Mouse (Mus musculus): ENCODE data around the gene Psma1. TPM values are rescaled to one million over a fixed set of nuclear protein-coding genes. Genes with fewer than 3 reads are reported as not detected.
A peak's percentile ranks its signal among the peaks of the same experiment; 100 is the strongest.

The Psma1 gene
- polyA plus RNA-seq (2015; fragmentation: Nextera tagmentation; extraction: Ambion mirVana), result 482 and 494 TPM in 2 replicates

GRCm38 (mm10) chr7:114276005-114276752 lies at the start of gene Psma1:
Gene Psma1 (minus strand): TSS chr7:114276118.
- Histone ChIP-seq H3K36me3 (ENCODE audit: poor library complexity, severe bottlenecking) (peaks cover 27% of the 10 kb centered on the region), H3K27me3 (no peaks in the 10 kb centered on the region), H3K9ac (peak within 1 kb of the TSS; percentile 94), H3K27ac (peak within 1 kb of the TSS; percentile 61), H3K4me2 (peak within 1 kb of the TSS; percentile 92), H3K4me1 (peaks cover 11% of the 10 kb centered on the region), H3K4me3 (peak within 1 kb of the TSS; percentile 97), H3K9me3 (replicated peaks) (no peaks in the 10 kb centered on the region)
- ATAC-seq, result peak; percentile 95
- WGBS, result under 1% methylated on average over 39 of the region's 39 CpGs

DNA sequence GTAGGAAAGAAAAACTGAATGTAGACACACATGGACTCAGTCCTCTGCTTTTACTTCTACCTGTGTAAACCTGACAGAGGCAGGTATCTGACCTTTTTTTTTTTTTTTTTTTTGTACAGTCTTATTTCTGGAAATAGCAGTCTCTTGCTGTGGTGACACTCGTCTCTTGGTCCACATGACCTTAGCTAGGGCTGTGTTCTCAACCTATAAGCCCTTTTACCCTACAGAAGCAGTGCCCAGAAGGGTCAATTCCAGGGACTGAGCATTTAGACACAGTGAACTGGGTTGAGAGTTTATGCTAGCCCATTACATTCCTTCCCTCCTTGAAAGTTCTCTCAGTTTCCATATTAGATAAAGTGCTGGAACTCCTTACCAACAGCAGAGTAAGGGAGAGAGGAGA lies 47.6 kb upstream of the Psma1 start:
- H3K9ac ChIP-seq, result no peak overlapping the region
- H3K4me3 ChIP-seq, result no peak overlapping the region
- H3K36me3 ChIP-seq (ENCODE audit: poor library complexity, severe bottlenecking), result no peaks in the 10 kb centered on the region
- ATAC-seq, result no peak
- H3K4me2 ChIP-seq, result no peak overlapping the region
- H3K27me3 ChIP-seq, result peaks cover 3% of the 10 kb centered on the region; the same call in 1 of the 2 replicates
- H3K4me1 ChIP-seq, result peaks cover 15% of the 10 kb centered on the region
- H3K9me3 ChIP-seq (replicated peaks), result no peaks in the 10 kb centered on the region
- no peak overlapping the region for H3K27ac ChIP-seq
- 81% methylated on average over 1 of the region's 1 CpGs for WGBS

DNA sequence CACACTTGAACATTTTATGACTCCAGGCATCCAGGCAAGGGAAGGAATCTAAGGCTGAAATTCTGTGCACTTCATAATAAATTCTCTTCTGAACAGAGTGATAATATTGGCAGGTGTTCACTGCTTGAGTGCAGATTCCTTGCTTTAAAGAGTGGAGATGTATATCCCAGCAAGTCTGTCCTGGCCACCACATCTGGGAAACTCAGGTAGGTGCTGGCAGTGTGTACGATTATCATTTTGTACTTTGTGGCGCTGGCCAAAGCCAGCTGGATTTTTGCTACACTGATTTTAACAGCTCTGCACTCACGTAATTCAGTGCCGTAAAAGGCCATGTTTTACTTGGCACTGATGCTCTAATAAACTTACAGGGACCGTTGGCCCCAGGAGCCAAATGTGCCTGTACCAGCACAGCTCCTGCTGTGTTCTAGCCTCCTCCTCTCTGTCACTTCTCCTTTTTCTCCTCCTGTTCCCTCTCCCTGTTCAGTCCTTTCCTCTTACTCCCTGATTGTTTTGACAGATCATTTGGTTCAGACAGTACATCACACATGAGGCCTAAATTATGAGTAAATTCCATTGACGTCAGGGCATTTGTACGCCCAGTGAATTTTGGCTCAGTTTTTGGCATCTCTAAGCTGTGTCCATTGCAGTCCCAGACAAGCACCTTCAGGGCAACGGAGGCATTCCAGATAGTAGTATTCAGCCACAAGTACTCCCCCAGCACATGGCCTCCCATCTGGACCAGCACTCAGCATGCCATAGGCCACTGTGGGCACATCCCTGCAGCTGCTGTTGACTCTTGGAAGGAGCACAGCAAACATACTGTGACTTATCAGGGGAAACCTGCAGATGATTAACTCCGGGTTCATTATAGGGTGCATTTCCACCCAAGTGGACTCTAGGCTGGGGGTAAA lies 46.9 kb upstream of the Psma1 start:
- Histone ChIP-seq H3K4me2 (no peak overlapping the region), H3K9ac (no peak overlapping the region), H3K36me3 (ENCODE audit: poor library complexity, severe bottlenecking) (no peaks in the 10 kb centered on the region), H3K27me3 (peaks cover 6% of the 10 kb centered on the region; the same call in 1 of the 2 replicates), H3K9me3 (replicated peaks) (no peaks in the 10 kb centered on the region), H3K4me3 (no peak overlapping the region), H3K27ac (no peak overlapping the region), H3K4me1 (peaks cover 15% of the 10 kb centered on the region)
- no peak; the same call in 1 of the 2 replicates for ATAC-seq
- WGBS, result 81% methylated on average over 9 of the region's 9 CpGs

DNA sequence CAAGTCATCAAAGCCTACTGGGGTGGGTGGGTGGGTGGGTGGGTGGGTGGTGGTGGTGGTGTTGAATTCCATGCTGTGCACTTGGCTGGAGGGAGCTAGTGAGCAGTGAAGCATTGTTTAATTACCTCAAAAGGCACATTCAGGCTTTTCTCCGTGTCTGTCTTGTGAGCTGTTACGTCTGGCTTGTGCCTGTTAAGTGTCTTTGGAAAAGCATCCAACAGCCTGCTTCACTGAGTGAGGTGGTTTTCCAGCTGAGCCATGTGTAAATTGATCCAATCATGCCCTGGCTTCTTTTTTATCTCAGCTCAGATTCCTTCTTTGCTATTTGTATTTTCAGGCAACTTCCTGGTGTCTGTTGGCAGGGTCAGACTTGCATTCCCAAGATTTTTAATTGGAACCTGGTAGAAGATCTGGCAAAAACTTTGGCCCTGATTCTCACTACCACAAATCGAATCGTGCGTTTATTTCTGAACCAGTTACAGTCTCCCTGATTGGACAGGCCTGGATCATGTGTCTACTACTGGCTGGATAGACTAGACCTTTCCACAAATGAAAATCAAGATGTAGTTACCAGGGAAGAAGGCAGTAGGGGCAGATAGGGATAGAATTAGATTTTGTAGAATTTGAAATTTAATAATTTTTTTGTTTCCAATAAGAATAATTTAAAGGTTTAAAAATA lies 45.9 kb upstream of the Psma1 start:
- peak; percentile 78 for ATAC-seq

GRCm38 (mm10) chr7:114317896-114318295 lies 42.0 kb upstream of the Psma1 start:
- H3K9me3 ChIP-seq (replicated peaks), result no peaks in the 10 kb centered on the region
- H3K4me2 ChIP-seq, result no peak overlapping the region
- no peak overlapping the region for H3K9ac ChIP-seq
- H3K4me1 ChIP-seq, result peaks cover 21% of the 10 kb centered on the region
- WGBS, result 85% methylated on average over 4 of the region's 4 CpGs
- peaks cover 38% of the 10 kb centered on the region for H3K27me3 ChIP-seq
- no peaks in the 10 kb centered on the region for H3K36me3 ChIP-seq (ENCODE audit: poor library complexity, severe bottlenecking)
- no peak overlapping the region for H3K4me3 ChIP-seq
- no peak for ATAC-seq
- no peak overlapping the region for H3K27ac ChIP-seq

More for the DNA sequence above, 45.9 kb upstream of the Psma1 start:
- peaks cover 18% of the 10 kb centered on the region for H3K4me1 ChIP-seq
- H3K36me3 ChIP-seq (ENCODE audit: poor library complexity, severe bottlenecking), result no peaks in the 10 kb centered on the region
- WGBS, result 36% methylated on average over 5 of the region's 5 CpGs
- no peak overlapping the region for H3K9ac ChIP-seq
- H3K27ac ChIP-seq, result no peak overlapping the region
- no peaks in the 10 kb centered on the region for H3K9me3 ChIP-seq (replicated peaks)
- H3K4me3 ChIP-seq, result no peak overlapping the region
- peaks cover 15% of the 10 kb centered on the region for H3K27me3 ChIP-seq
- H3K4me2 ChIP-seq, result peak overlapping the region; percentile 11; the same call in 1 of the 2 replicates

GRCm38 (mm10) chr7:114317389-114317792 lies 41.5 kb upstream of the Psma1 start:
- peaks cover 16% of the 10 kb centered on the region for H3K4me1 ChIP-seq
- ATAC-seq, result no peak

GRCm38 (mm10) chr7:114316361-114316871 lies 40.5 kb upstream of the Psma1 start:
- Histone ChIP-seq H3K4me1 (peaks cover 9% of the 10 kb centered on the region), H3K4me2 (no peak overlapping the region), H3K27me3 (peaks cover 46% of the 10 kb centered on the region), H3K9ac (no peak overlapping the region), H3K4me3 (no peak overlapping the region), H3K27ac (no peak overlapping the region), H3K36me3 (ENCODE audit: poor library complexity, severe bottlenecking) (no peaks in the 10 kb centered on the region), H3K9me3 (replicated peaks) (no peaks in the 10 kb centered on the region)
- WGBS, result 22% methylated on average over 5 of the region's 5 CpGs
- ATAC-seq, result peak; percentile 38

More at GRCm38 (mm10) chr7:114317389-114317792, 41.5 kb upstream of the Psma1 start:
- H3K9me3 ChIP-seq (replicated peaks), result no peaks in the 10 kb centered on the region
- H3K36me3 ChIP-seq (ENCODE audit: poor library complexity, severe bottlenecking), result no peaks in the 10 kb centered on the region
- 79% methylated on average over 5 of the region's 5 CpGs for WGBS
- no peak overlapping the region for H3K4me3 ChIP-seq
- H3K4me2 ChIP-seq, result no peak overlapping the region
- no peak overlapping the region for H3K9ac ChIP-seq
- H3K27ac ChIP-seq, result no peak overlapping the region
- H3K27me3 ChIP-seq, result peaks cover 41% of the 10 kb centered on the region

- Histone ChIP-seq H3K9ac (no peak overlapping the region), H3K4me1 (peaks cover 5% of the 10 kb centered on the region), H3K4me3 (no peak overlapping the region), H3K27ac (peak overlapping the region; percentile 26; the same call in 1 of the 2 replicates), H3K36me3 (ENCODE audit: poor library complexity, severe bottlenecking) (no peaks in the 10 kb centered on the region), H3K27me3 (peaks cover 33% of the 10 kb centered on the region), H3K4me2 (no peak overlapping the region), H3K9me3 (replicated peaks) (no peaks in the 10 kb centered on the region)
- 76% methylated on average over 5 of the region's 5 CpGs for WGBS
- peak; percentile 58 for ATAC-seq
These were observed 35.3 kb upstream of the Psma1 start for GRCm38 (mm10) chr7:114311209-114311608.

DNA sequence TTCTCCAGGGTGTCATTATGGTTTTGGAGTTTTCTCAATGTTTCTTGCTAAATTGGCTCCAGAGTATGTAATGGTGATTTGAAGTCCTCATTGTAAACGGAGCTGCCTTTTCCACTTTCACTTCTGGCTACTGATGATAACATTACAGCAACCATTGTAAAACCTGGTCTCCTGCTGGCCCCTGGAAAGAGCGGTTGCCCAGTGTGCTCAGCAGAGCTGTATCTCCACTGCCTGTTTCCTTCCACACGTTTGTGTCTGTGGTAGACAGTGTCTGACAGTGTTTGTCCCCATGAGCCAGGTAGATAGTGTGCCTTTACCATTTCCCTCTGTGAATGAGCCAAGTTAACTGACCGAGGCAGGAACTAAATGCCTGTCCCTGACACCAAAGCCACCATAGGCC lies 33.1 kb upstream of the Psma1 start:
- no peak overlapping the region for H3K4me2 ChIP-seq
- no peak for ATAC-seq
- no peaks in the 10 kb centered on the region for H3K36me3 ChIP-seq (ENCODE audit: poor library complexity, severe bottlenecking)
- no peak overlapping the region for H3K9ac ChIP-seq
- 73% methylated on average over 4 of the region's 4 CpGs for WGBS
- no peaks in the 10 kb centered on the region for H3K9me3 ChIP-seq (replicated peaks)
- H3K4me1 ChIP-seq, result 0 out of 2 replicates have a peak, but pooled peaks cover 3% of the 10 kb centered on the region
- no peak overlapping the region for H3K4me3 ChIP-seq
- H3K27me3 ChIP-seq, result peaks cover 23% of the 10 kb centered on the region
- no peak overlapping the region for H3K27ac ChIP-seq

GRCm38 (mm10) chr7:114301293-114301782 lies 25.4 kb upstream of the Psma1 start:
- no peak overlapping the region for H3K4me3 ChIP-seq

DNA sequence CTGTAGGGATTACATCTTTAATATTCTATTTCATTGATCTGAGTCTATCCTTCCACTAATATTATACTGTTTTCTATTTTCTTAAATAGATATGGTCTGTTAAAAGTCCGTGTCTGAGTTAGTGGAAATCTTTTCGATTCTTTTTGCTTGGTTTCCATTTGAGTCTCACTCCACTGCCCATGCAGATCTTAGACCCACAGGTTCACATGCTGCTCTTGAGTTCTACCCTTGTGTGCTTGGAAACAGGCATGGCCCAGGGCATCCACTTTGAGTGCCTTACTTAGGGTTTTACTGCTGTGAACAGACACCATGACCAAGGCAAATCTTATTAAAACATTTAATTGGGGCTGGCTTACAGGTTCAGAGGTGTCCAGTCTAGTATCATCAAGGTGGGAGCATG lies 24.9 kb upstream of the Psma1 start:
- Histone ChIP-seq H3K4me3 (no peak overlapping the region), H3K4me2 (no peak overlapping the region), H3K36me3 (ENCODE audit: poor library complexity, severe bottlenecking) (no peaks in the 10 kb centered on the region), H3K9me3 (replicated peaks) (no peaks in the 10 kb centered on the region), H3K27ac (no peak overlapping the region), H3K4me1 (no peaks in the 10 kb centered on the region), H3K9ac (no peak overlapping the region), H3K27me3 (no peaks in the 10 kb centered on the region)
- ATAC-seq, result no peak
- 91% methylated on average over 2 of the region's 2 CpGs for WGBS

More at GRCm38 (mm10) chr7:114301293-114301782, 25.4 kb upstream of the Psma1 start:
- no peak overlapping the region for H3K4me2 ChIP-seq
- no peaks in the 10 kb centered on the region for H3K4me1 ChIP-seq
- H3K36me3 ChIP-seq (ENCODE audit: poor library complexity, severe bottlenecking), result no peaks in the 10 kb centered on the region
- no peak for ATAC-seq
- WGBS, result 82% methylated on average over 4 of the region's 4 CpGs
- H3K27ac ChIP-seq, result no peak overlapping the region
- H3K9me3 ChIP-seq (replicated peaks), result no peaks in the 10 kb centered on the region
- H3K9ac ChIP-seq, result no peak overlapping the region
- H3K27me3 ChIP-seq, result 0 out of 2 replicates have a peak, but pooled peaks cover 2% of the 10 kb centered on the region

All from forebrain, embryonic 13.5 days (tissue).